Mouse (Mus musculus) liver, adult 2 months (tissue): ENCODE data around the gene Rtraf.
A peak's percentile ranks its signal among the peaks of the same experiment; 100 is the strongest.

Experiments used
- CTCF ChIP-seq: fragments of 200-500 bp; IDR thresholded peaks from 2 replicates; pipeline ENCODE4 v1.5.1; 2011; ENCODE audit warnings: low read depth, low read length, control low read depth
- POLR2A ChIP-seq: fragments of 200-500 bp; IDR thresholded peaks from 2 replicates; pipeline ENCODE4 v1.6.1; 2011; ENCODE audit warnings: low read length, control low read depth; ENCODE audit not compliant: insufficient read depth; ENCODE audit errors: extremely low read depth

DNA sequence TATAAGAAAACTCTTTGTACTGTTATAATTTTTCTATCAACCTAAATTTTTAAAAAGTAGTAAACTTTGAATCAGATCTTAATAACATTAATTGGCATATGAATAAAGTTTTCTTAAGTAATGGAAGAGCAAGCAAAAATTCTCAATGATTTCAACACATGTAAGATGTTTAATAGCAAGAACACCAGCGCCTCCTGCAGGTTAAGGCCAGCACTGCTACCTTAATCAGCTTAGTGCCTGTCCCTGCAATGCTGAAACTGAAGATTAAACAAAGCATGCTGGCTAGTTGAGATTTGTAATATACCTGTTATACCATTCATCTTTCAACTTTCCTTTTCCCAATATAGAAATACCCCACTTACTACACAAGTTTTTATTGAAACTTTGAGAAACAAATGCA is 5.7 kb downstream of the Rtraf start:
- peak; percentile 74 for TF ChIP-seq CTCF
- no peak for TF ChIP-seq POLR2A
